Mouse (Mus musculus) erythroblast, embryonic 14.5 days (primary cell): ENCODE results near the gene Zfp652. TPM values are rescaled to one million over a fixed set of nuclear protein-coding genes. Genes with fewer than 3 reads are reported as not detected.

Experiments used
- H3K27me3 ChIP-seq: 2 replicates; pipeline ENCODE4 v1.6.1; 2012; ENCODE audit warnings: inconsistent platforms; ENCODE audit not compliant: control insufficient read depth
- H3K36me3 ChIP-seq: 2 replicates; pipeline ENCODE4 v1.6.1; 2012; ENCODE audit warnings: mild to moderate bottlenecking, inconsistent platforms; ENCODE audit not compliant: control insufficient read depth
- H3K4me1 ChIP-seq: 2 replicates; pipeline ENCODE4 v1.6.1; 2012; ENCODE audit warnings: inconsistent platforms; ENCODE audit not compliant: control insufficient read depth
- H3K4me3 ChIP-seq: replicated peaks from 2 replicates; pipeline ENCODE3; 2012; ENCODE audit warnings: moderate library complexity, mild to moderate bottlenecking, inconsistent platforms
- H3K9me3 ChIP-seq: 2 replicates; pipeline ENCODE4 v1.6.1; 2012; ENCODE audit warnings: low read length, inconsistent platforms, mixed read lengths; ENCODE audit not compliant: control insufficient read depth
- GATA1 ChIP-seq: IDR thresholded peaks from 2 replicates; pipeline ENCODE4 v1.6.1; 2012; ENCODE audit warnings: low read length, inconsistent platforms, mixed read lengths
- TAL1 ChIP-seq: IDR thresholded peaks from 3 replicates; pipeline ENCODE4 v1.6.1; 2012; ENCODE audit warnings: low read length, inconsistent platforms, mixed read lengths
- polyA plus RNA-seq: library from polyadenylated mRNA; stranded (reverse); fragments of >175 nt; gene quantifications from 2 replicates; pipeline ENCODE4 v1.2.3, GENCODE M21; 2012

Zfp652 gene
- polyA plus RNA-seq, 1 experiment = 1.5 TPM

DNA sequence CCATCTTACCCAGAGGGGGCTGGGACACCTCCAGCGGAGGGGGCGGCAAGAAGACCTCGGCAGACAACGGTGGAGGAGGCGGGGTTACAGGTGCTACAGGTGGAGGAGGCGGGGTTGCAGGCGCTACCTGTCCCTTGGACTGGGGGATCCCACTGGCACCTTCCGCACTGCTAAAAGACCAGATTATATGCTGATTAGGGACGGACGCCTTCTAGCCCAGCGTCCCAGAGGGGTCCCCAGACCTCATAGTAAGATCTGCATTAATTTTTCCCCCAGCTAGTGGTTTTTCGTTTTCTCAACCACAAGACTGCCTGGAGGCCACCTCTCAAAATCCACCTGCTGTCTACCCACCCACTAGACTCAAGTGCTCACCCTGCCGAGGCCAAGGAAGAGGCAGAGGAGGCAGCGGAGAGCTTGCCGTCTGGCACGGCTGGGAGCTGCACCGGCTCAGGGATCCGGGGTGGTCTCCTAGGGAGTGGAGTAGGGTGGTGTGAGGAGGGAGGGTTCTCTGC is 121.2 kb downstream of the Zfp652 start:
- H3K36me3 ChIP-seq = peaks cover 43% of the 10 kb centered on the region
- H3K4me3 ChIP-seq = peak overlapping the region; percentile 46
- H3K4me1 ChIP-seq = peaks cover 74% of the 10 kb centered on the region
- TF ChIP-seq GATA1 (no peak), TAL1 (no peak)
- peaks cover 26% of the 10 kb centered on the region for H3K9me3 ChIP-seq
- peaks cover 73% of the 10 kb centered on the region for H3K27me3 ChIP-seq

DNA sequence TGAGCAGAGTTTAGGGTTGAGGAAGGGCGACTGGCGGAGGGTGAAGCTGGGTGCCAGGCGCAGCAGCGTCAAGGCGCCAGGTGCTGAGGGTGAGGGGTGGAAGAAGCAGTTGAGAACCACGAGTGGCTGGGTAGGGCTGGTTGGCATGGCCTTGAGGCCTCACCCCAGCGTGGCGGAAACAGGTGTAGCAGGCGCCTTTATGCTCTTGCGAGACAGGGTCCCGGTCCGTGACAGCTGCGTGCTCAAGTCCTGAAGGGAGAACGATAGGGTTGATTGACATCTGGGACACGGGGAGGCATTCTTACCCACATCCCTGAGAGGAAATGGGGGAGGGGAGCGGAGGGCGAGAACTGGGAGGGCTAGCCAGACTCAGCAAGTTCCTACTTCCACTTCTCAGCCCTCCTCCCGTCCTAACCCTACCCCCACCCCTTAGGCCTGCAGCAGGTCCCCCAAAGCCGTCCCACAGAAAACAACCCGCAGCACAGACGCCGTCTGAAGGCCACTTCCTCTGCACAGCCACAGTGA is 121.7 kb downstream of the Zfp652 start:
- Histone ChIP-seq H3K4me1 (peaks cover 70% of the 10 kb centered on the region), H3K36me3 (peaks cover 38% of the 10 kb centered on the region), H3K9me3 (peaks cover 24% of the 10 kb centered on the region), H3K27me3 (peaks cover 68% of the 10 kb centered on the region), H3K4me3 (peak overlapping the region; percentile 46)
- no peak for TF ChIP-seq TAL1
- TF ChIP-seq GATA1 = no peak

DNA sequence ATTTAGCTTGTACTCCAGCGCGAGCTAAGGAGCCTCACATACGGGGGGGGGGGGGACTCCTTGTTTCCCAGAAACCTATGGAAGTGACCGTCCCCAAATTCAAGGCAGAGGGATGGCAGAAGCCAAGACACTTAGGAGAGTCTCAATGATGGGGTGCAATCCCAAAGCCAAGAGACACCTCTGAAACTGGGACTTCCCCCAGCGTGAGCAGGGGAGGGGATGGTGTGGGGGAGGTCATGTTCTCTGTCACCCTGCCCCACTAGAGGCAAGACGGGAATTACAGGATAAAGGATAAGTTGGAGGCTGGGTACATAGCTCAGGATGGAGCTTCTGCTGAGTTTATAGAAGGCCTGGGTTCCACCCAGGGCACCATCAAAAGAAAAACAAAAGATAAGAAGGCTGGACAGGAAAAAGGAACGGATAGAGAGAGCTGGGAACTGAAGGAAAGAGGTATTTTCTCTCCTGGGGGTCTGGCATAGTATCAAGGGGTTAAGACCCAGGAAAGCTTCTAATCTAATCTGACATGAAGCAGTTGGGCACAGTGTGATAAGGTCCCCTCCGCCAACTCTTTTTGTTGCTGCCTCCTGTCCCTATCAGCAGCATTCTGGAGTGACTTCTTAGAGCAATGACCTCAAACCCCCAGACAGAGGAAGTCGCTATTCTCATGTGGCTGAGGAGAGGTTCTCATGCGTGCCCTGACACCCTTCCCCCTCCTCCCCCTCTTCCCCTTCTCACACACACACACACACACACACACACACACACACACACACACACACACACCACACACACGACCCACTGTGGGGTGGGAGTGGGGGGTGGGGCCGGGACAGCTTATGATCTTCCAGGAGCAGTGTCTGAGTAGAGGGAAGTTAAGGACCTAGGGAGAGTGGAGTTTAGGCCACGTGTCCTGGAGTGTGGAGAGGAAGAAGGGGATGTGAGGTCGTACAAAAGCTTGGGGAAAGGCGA is 122.6 kb downstream of the Zfp652 start:
- Histone ChIP-seq H3K9me3 (peaks cover 16% of the 10 kb centered on the region), H3K4me3 (peak overlapping the region; percentile 31), H3K27me3 (peaks cover 60% of the 10 kb centered on the region), H3K36me3 (peaks cover 30% of the 10 kb centered on the region), H3K4me1 (peaks cover 62% of the 10 kb centered on the region)
- TF ChIP-seq GATA1 = no peak
- no peak for TF ChIP-seq TAL1

DNA sequence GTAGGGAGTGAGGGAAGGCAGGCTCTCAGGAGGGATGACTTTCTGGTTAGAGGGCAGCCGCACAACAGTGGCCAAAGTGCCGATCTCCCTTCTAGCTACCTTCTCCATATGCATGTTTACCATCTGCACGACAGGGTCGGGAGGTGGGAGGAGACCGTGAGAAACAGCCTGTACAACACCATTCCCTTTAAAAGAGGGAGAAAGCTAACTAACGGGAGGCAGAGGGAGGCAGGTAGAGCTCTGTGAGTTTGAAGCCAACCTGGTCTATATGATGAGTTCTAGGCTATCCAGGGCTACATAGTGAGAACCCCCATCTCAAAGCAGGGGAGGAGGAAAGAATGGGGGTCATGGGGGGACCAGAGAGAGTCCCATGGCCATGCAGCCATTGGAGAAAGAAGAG is 123.4 kb downstream of the Zfp652 start:
- TF ChIP-seq GATA1 (no peak), TAL1 (no peak)
- Histone ChIP-seq H3K4me1 (peaks cover 54% of the 10 kb centered on the region), H3K36me3 (peaks cover 22% of the 10 kb centered on the region), H3K27me3 (peaks cover 52% of the 10 kb centered on the region), H3K4me3 (no peak overlapping the region), H3K9me3 (peaks cover 7% of the 10 kb centered on the region)

DNA sequence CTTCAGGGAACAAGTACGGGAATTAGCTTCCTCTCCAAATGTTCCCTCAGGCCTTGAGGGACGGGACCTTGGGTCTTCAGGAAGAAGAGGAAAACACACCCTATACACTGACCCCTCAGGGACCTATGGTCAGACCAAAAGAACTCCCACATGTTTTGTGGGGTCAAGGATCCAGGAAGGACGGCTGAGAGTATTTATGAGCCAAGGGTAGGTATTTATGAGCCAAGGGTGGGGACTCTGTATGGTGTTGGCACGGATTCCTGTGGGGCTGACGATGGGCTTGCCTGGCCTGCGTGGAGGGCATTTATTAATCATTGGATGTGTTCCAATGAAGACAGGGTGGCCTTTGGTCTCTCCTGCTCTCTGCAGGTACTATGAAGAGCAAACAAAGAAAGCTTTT is 124.0 kb downstream of the Zfp652 start:
- Histone ChIP-seq H3K27me3 (peaks cover 48% of the 10 kb centered on the region), H3K36me3 (peaks cover 16% of the 10 kb centered on the region)
- no peak for TF ChIP-seq GATA1
- no peak for TF ChIP-seq TAL1

DNA sequence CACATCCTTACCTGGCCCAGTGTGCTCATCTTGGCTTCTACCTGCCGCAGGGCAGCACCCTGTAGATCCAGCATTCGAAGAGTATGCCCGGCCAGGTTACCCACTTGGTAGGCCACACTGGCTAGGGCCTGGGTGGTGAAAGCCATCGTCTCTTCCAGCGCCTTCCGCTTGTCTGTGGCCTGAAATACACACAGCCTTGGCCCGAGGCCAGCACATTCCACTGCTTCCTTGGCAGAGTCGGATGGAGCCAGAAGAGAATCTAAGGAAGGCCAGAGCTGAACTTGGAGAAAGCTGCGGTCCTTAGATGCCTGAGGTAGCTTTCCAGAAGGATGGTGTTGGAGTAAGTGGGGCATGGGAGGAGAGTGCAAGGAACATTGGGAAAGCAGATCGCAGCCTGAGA is 124.6 kb downstream of the Zfp652 start, which contains the start of gene Gngt2:
Gngt2 (plus strand) TSS at position 158 of the 400 bp plus-strand sequence.
- TF ChIP-seq GATA1 (no peak), TAL1 (no peak)
- H3K36me3 ChIP-seq = peaks cover 12% of the 10 kb centered on the region
- peaks cover 57% of the 10 kb centered on the region for H3K4me1 ChIP-seq
- peaks cover 48% of the 10 kb centered on the region for H3K27me3 ChIP-seq
- H3K9me3 ChIP-seq = no peaks in the 10 kb centered on the region
- no peak within 1 kb of the TSS for H3K4me3 ChIP-seq

More for the DNA sequence above, 124.0 kb downstream of the Zfp652 start:
- H3K4me1 ChIP-seq = peaks cover 53% of the 10 kb centered on the region
- H3K4me3 ChIP-seq = no peak overlapping the region
- H3K9me3 ChIP-seq = peaks cover 1% of the 10 kb centered on the region

DNA sequence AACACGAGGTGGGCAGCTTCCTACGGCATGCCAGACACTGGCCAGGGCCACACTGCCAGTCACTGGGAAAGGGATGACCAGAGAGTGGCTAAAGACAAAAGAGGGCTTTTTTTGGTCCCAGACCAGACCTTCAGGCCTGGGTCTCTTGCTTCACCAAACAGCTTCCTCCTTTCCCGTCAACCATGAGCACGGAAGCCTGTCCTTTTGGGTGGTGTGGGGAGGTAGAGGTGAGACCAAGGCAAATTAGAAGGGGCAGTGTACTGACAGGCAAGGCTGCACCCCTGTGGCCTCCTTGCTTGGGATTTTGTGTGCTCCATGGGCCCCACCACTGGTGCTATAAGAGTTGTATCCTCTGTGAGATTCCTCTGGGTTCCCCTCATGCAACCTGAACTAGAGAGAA is 126.1 kb downstream of the Zfp652 start:
- TF ChIP-seq TAL1 = no peak
- TF ChIP-seq GATA1 = no peak
- Histone ChIP-seq H3K4me3 (no peak overlapping the region), H3K9me3 (no peaks in the 10 kb centered on the region), H3K4me1 (peaks cover 63% of the 10 kb centered on the region), H3K27me3 (peaks cover 46% of the 10 kb centered on the region), H3K36me3 (no peaks in the 10 kb centered on the region)

DNA sequence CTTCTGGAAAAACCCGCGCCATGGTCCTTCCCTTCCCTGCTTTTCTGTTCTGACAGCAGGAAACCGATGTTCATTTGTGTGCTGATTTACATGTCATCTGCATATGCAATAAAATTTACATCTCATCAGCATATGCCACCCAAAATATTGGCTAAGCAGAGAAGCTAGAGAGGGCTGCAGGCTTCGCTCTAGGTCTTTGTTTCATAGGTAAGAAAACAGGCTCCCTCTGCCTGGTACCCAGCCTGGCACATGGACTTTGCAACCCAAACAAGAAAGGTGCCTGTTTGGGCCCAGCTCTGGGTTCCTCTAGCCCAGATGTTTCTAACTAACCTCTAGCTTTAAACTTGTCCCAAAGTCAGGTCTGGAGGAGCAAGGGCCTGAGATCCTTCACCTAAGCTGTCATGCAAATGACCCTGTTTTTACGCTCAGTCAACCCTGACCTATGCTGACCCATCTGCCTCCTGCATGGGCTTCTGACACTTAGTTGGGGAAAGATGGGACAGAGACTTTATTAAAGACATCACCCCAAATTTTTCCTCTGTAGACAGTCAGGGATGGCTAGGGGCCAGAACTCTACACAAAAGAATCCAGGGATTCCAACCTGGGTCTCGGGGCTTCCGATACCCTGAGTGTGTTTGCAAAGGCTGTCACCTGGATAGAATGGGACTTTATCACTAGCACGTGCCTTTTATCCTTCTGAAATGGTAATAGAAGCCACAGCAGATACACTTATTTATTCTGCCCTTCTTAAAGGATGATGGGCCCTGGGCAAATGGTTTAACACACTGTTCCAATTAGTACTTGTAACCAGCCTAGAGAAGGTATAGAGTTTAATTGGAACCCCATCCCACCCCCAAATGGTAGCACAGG is 126.8 kb downstream of the Zfp652 start:
- Histone ChIP-seq H3K4me1 (peaks cover 57% of the 10 kb centered on the region), H3K4me3 (no peak overlapping the region), H3K27me3 (peaks cover 44% of the 10 kb centered on the region), H3K36me3 (no peaks in the 10 kb centered on the region), H3K9me3 (no peaks in the 10 kb centered on the region)
- no peak for TF ChIP-seq GATA1
- no peak for TF ChIP-seq TAL1
